Mouse (Mus musculus): Measurements from ENCODE around the gene Bdkrb2.
A peak's percentile ranks its signal among the peaks of the same experiment; 100 is the strongest.

The Bdkrb2 gene

DNA sequence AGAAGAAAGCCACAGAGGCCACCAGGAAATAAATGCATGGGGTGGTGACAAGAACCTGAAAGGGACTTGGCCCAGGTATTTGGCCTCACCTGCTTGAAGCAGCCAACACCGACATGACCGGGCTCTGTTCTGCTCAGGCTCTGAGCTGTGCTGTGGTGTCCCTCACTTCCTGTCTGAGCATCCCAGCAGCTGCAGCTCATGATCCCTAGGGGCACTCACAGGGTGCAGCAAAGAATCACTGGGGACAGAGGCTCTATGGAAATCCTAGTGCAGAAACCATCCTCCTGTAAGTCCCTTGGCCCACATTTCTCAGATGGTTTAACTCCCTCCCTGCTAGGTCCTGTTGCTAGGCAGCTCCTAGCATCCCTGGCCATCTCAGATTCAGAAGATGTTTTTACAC is 15.9 kb upstream of the Bdkrb2 start:
- no peak for DNase-seq

DNA sequence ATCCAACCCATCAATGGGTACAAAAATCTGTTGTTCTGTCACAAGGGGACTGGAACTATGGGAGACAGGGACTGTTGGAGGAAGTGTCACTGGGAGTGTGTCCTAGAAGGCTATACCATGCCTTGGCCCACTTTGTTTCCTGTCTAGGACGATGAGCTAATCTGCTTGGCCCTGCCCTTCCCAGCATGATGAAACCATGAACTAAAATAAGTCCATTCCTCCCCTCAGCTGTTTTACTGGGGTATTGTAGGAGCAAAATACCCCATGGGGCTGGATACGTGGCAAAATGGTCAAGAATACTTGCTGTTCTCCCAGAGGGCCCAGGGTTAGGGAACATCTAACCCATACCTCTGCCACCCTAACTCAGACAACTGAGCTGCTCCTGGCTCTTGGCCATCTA is 15.0 kb upstream of the Bdkrb2 start:
- DNase-seq = no peak

DNA sequence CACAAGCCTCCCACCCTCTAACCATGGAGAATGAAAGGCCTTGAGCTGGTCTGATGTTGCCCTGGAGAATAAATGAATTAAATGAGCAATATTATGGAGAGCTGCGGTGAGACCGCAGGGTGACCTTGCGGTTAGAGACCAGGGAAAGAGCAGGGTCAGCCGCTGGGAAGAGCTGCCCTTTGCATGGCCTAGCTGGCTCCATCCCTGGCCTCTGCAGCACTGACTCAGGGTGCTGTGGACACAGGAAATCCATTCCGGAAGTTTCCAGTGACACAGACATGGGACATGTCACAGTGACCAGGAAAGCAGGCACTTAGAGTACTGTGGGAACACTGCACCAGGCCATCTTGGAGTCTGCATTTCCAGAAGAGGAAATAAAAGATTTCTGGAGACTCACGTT is 14.1 kb upstream of the Bdkrb2 start:
- DNase-seq = peak; percentile 59

DNA sequence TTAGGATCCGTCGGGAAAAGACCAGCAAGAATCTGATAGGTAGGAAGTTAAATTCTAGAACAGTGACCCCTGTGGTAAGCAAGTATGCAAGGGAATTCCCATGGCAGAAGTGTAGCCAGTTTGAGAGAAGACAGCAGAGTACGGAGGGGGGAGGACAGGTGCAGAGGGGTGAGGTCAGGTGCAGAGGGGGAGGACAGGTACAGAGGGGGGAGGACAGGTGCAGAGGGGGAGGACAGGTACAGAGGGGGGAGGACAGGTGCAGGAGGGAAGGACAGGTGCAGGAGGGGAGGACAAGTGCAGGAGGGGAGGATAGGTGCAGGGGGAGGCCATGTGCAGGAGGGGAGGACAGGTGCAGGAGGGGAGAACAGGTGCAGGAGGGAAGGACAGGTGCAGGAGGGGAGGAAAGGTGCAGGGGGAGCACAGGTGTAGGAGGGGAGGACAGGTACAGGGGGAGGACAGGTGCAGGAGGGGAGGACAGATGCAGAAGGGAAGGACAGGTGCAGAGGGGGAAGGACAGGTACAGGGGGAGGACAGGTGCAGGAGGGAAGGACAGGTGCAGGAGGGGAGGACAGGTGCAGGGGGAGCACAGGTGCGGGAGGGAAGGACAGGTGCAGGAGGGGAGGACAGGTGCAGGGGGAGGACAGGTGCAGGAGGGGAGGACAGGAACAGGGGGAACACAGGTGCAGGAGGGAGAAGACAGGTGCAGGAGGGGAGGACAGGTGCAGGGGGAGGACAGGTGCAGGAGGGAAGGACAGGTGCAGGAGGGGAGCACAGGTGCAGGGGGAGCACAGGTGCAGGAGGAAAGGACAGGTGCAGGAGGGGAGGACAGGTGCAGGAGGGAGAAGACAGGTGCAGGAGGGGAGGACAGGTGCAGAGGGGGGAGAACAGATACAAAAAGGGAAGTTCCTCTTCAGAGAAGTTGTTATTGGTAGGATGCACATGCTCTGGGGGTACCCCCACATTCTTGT is 12.9 kb upstream of the Bdkrb2 start:
- DNase-seq = no peak

DNA sequence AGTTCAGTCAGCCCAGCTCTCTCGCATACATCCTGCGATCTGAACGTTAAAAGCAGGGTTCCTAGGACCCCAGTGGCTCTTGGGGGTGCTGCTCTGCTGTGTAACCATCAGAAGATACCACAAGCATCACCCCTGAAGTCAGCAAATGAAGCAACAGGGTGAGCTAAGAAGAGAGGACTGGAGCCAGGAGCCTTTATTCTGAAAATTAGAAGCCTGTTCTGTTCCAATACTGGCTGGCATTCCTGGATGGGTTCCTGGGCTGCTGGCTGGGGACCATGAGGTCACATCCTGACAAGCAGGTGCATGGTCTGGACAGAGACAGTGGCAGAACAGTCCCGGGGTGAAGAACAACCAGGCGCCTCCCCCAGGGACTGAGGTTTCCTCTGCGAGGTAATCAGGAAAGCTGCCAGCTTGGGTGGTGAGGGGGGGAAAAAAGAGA is 11.5 kb upstream of the Bdkrb2 start:
- no peak for DNase-seq

DNA sequence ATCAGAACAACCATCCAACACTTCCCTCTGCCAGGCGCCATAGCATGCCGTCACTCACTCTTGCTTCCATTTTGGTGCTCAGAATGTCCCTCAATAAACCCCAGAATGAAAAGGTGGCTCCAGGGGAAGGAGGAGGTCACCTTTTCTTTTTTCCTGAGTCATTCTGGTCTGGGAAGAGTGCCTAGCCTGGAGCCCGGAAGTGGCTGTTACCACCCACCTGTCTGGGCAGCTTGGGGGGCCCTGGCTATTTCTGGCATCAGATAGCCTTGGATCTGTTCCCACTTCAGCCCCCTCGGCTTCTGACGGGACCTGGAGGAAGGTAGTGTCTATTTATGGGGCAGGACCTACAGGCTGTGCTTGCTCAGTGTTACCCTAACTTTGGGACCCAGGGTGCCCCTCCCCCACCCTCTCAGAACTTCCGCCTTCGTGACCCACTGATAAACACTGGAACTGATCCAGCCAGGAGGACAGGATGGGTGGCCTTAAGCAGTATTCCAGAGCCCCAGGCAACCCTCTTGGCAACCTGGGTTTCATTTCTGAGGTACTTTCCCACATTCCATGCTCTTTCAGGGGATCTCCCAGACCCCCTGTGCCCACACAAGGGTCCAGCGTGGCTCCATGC is 8.8 kb upstream of the Bdkrb2 start:
- DNase-seq = peak; percentile 55

DNA sequence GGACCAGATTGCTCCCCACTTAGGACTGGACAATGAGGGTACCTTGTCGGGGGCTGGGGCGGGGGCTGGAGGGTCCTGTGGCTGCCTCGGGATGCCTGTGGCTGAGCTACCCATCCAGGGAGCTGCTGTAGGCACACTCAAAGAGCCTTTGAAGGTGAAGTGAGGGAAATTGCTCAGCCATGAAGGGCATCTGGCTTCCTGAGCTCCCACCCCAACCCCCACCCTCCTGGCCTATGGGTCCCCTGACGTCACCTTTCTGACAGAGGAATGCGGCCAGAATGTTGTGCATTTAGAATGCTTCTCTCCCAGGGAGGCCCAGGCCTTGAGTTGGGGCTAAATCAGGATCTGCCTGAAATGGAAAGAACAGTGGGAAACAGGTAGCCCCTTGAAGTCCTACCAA is 7.9 kb upstream of the Bdkrb2 start:
- peak; percentile 45 for DNase-seq

DNA sequence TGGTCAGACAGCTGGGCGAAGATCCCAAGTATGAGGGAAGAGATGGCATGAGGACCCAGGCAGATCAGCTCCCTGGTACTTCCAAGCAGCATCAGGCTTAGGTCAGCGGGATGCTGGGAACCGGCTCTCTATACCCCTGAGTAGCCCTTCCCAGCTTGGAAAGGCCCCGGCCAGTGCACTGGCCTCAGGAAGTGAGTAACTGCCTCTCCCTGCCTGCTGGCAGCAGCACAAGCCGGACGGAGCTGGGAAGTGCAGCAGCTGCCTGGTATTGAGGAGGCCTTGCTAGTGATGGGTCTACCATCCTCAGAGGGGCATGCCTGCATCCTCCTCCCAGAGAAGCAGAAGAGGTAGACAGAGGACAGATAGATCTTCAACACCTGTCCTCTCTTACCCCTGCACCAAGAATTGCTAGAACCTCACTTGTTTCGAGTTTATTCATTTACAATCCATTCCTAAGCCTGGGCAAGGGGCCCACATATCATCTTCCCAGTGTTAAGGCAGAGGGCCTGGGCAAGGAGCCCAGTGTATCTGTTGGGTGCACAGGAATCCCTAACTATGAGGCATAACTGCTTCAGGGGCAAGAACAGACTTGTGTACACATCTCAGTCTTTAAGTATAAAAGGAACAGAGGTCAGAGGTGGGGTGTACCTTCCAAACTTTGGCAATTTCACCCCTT is 5.6 kb upstream of the Bdkrb2 start:
- peak; percentile 80 for DNase-seq

DNA sequence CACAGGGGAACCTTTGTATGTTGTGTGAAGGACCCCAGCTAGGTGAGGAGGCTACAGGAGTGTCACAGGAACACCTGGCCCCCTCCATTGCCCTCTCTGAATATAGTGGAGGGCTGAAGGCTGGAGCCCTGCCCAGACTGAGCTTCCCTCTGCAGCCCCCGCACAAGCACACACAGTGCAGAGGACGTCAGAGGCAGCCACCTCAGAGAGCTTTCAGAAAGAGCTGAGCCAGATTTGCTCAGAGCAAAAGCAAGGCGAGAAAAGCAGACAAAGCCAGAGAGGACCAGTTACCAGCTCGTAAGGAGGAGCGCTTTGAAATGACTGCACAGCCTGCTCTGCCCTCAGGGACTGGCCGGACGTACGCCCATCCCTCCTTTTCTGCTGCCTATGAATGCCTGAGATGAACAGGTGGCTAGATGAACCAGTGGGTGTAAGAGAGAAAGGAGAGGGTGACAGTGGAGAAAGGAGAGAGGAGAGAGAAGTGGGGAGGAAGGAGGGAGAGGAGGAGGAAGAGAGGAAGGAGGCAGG is 2.0 kb upstream of the Bdkrb2 start:
- DNase-seq = no peak

DNA sequence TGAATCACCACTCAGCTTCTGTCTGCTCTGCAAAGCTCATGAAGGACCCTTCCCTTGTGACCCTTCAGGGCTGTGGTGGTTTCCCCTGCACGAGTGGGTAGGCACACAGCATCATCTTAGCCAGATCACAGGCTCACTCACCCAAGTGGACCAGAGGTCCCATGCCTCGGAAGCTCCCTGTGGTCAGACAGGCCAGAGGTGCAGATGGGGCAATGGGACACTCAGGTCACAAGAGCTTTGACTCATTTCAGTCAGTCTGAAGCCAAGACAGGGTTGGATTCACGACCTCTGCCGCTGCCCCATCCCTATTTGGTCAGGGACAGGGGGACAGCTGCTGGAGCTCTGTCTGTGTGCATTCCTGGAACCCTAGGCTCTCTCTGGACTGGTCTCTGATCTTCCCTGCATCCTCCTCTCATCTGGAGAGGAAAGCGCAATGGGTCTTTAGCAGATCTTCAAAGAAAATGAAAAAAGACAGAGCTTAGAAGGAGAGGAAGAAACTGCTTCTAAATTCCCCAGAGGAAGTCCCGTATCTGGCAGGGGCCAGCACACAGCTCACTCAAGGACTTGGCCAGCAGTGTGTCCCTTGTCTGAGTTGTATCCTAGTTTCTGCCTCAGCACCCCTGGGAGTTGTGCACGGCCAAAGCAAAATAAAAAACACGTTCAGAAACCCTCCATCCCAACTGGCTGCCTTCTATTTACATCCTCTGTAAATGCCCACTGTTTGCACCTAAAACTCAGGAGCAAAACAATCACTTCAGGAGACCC is 788 bp upstream of the Bdkrb2 start:
- DNase-seq = no peak

DNA sequence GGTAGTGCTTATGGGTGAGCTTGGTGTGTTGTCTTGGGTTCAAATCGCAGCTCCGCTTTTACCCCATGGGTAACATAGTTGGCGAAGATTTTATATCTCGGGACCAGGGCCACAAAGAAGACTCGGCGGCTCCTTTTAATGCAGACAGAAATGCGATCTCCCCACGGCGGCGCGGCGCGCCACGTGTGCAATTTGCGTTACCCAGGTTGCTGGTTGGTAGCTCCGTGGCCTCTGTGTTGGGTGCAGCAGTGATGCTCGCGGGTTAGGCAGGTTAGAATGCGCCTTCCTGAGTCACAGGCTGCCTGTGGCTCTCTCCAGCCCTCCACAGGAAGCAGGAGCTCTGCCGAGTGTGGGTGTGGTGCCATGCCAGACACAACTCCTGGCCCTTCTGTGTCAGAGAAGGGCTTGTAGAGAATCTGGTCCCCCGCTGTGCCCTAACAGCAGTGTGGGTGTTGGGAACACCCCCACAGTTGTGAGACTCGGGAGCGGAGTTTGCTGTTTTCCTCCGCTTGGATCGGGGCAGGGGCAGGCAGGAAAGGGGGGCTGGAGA is 775 bp downstream of the Bdkrb2 start:
- no peak for DNase-seq

DNA sequence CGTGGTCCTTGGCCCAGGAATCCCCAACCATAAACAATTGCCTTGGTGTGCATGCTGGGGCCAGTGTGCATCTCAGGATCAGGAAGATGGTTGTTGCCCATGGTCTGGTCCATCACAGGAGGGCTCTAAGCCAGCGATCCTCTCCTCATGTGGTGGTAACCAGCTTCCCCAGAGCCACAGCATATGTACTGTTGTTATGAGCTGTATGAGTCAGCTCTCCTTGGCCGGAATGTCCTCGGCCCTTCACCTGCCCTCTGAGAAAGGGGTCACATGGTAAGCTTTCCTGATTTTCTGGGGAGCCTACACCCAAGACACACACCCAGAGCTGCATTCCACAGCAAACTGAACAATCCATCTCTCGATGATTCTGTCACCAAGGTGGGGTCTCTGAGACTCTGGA is 2.2 kb downstream of the Bdkrb2 start:
- no peak for DNase-seq

DNA sequence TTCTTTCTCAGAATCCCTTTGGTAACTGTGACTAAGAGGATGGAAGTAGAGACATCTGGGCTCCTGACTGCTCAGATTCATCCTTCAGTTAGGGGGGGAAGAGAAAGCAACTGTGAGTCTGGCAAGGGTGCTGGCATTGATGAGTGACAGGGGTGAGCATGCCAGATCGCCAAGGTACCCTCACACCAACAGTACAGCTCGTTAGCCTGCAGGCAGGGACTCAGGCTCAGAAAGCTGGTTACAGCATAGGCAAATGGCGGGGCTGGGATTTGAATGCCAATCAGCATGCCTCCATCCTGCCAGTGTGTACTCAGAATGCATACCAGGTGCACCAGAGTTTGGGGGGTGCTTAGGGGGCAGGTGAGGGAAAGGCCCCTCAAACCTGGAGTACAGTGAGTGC is 8.8 kb downstream of the Bdkrb2 start:
- no peak for DNase-seq

DNA sequence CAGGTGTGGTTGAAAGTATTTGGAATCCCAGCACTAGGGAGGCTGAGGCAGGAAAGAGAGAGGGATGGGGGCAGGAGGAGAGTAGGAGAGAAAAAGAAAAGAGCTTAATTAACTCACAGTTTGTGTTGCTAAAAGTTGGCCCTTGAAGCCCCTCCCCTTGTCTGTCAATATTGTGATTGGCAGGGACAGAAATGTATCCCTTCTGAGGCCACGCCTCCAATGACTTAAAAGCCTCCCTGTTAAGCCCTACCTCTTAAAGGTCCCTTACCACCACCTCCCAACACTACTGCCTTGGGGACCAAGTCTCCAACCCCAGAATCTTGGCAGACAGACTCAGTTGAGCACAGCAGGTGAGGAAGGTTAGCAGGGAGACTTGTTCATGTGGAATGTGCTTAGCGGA is 9.6 kb downstream of the Bdkrb2 start:
- no peak for DNase-seq

DNA sequence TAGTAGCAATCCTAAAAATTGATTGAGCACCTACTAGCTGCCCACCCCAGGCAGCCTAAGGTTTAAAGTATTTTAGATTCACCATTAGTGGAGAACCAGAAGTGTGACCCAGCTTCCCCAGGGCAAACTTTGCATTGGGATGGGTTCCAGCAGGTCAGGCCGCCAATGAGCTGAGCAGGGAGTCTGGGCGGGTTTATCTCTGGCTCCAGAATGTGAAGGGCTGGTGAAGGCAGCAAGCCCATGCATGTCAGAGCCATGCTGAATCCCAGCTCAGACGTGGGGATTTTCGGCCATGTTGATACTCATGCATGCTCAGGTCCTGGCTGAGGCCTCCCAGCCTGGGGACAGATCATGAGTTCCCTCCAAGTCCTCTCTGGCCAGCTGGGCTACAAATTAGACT is 11.3 kb downstream of the Bdkrb2 start:
- DNase-seq = no peak

DNA sequence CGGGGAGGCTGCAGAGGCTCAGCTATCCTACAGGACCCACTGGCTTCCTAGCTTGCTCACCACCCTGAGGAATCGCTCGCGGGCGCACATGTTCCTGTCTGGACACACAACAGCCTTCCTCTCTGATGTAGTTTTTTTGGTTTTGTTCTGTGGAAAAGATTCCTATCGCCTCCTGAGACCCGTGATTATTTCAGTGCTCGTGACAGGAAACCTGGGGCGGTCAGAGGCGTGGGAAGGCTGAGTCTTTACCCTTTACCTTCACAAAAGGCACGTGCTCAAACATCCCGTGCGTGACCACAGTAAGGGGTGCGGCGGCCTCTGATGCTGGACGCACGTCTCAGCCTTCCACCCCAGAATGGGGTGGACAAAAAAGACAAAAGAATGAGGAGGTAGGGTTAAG is 17.5 kb downstream of the Bdkrb2 start:
- no peak for DNase-seq

DNA sequence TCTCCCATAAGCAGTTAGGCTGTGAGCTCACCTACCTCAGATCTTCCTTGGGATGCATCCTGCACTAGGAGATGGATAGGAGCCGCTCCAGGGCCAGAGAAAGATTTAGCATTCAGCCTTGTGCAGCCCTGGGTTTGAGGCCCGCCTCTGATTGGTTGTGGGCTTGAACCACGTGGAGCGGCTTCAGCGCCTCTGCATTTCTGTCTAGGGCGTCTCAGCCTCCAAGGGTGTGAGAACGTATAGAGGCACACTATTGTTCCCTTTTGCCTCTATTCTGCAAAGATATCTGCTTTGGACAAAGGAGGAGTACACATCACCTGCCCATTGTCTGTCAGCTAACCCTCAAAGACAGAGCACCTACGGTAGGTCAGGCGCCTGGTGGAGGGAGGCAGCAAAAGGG is 19.5 kb downstream of the Bdkrb2 start:
- DNase-seq = no peak

DNA sequence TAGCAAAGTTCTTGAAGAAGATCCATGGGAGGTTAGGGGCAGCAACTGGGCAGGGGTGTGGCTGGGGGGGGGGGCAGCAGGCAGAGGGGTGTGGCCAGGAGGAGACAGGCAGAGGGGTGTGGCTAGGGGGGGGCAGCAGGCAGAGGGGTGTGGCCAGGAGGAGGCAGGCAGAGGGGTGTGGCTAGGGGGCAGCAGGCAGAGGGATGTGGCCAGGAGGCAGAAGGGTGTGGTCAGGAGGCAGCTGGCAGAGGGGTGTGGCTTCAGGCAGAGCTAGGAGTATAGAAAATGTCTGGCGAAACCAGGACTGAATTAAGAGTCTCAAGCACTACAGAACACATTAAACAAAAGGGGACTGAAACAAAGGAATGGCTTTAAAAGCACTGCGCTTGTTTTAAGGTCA is 20.5 kb downstream of the Bdkrb2 start:
- peak; percentile 28 for DNase-seq

DNA sequence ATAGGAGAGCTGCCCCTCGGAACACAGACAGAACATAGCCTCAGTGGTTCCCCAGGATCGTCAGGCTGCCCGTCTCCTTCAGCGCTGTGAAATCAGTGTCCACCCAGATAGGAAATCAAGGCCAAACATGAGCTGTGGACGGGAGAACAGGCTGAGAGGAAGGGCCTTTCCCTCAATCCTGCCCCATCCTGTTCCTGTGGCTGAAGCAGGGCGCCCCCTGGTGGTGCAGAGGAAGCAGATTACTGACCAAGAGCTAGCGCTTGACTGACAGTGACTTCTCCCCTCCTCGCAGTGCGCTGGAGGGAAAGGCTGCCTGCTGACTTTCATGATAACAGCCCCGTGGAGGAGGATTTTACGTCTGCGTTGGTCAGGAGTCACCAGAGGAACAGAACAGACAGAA is 21.8 kb downstream of the Bdkrb2 start:
- DNase-seq = peak; percentile 88

DNA sequence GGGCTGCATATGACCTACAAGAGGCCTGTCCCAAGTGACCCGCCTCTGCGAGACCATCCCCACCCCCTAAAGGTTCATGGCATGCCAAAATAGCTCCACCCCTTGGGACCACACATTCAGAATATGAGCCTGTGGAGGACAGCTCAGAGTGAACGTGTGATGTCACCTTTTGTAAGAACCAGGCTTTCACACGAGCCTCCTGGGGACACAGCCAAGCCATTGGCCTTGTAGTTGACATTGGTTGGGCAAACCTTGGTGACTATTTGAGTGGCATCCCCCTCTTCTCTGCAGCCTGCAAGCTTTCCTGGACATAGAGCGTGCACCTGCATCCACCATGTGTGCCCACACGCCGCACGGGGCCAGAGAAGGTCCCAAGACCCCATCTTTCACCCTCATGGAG is 24.5 kb downstream of the Bdkrb2 start:
- DNase-seq = no peak

DNA sequence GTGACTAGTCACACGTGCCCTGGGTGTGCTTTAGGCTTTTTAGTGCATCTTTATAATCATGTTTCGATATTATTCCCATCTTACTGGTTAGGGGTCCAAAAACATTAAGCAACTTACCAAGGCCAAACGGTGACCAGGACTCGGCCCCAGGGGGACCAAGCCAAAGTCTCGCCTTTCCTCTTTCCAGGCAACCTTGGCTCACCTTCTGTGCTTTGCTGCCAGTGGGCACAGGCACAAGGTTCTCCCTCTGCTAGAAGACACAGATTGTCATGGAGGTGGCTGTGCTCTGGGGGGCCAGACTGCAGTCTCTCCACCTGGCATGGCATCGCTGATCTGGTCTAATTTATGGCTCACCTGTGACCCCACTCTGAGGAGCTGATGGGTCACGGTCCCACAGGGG is 27.8 kb downstream of the Bdkrb2 start:
- DNase-seq = no peak

DNA sequence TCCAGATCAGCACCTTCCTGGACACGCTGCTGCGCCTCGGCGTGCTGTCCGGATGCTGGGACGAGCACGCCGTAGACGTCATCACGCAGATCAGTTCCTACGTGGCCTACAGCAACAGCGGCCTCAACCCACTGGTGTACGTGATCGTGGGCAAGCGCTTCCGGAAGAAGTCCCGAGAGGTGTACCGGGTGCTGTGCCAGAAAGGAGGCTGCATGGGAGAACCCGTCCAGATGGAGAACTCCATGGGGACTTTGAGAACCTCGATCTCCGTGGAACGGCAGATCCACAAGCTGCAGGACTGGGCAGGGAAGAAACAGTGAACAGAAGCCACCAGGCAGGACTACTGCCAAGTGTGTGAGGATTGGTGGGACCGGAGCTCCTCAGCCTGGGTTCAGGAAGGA is 29.3 kb downstream of the Bdkrb2 start:
- no peak for DNase-seq

DNA sequence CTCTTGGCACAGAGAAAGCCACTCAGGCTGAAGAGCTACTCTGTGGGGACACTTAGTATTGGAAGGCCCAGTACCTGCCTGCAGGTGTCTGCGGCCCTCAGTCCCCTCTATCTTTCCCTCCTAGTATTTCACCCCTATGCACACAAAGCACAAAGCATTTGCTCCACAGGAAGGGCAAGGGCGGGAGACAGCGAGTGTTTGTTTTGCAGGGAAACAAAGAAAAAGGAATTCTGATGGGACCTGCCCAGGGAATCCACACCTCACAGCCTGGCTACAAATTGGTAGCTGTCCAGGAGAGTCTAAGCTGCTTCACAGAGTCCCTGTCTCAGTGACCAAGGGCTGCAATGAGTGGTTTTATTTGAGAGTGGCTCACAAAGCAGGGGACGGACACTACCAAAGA is 30.4 kb downstream of the Bdkrb2 start:
- DNase-seq = no peak
